Mouse (Mus musculus) hematopoietic stem cell, adult 5-6 weeks (primary cell): ENCODE data around the gene Tcfl5. TPM values are rescaled to one million over a fixed set of nuclear protein-coding genes. Genes with fewer than 3 reads are reported as not detected.
A peak's percentile ranks its signal among the peaks of the same experiment; 100 is the strongest.

Experiments
- ATAC-seq, 2 experiments: fragments of 125-278 bp in 1 of 2; replicated peaks in 1 of 2; 2 replicates each; pipeline ENCODE4 v1.8.0; 2016 to 2017; ENCODE audit warnings: inconsistent platforms in 2 of 2, mild to moderate bottlenecking in 2 of 2, moderate number of reproducible peaks in 2 of 2, low read depth in 1 of 2, moderate TSS enrichment in 1 of 2; ENCODE audit not compliant: low FRiP score in 2 of 2, poor library complexity in 2 of 2, severe bottlenecking in 2 of 2, insufficient read depth in 1 of 2, low TSS enrichment in 1 of 2
- total RNA-seq: library from RNA; stranded (forward); fragments of 172-1452, 232-1000 nt; gene quantifications from 2 replicates; pipeline ENCODE4 v1.2.3, GENCODE M21; 2017

Tcfl5 gene
- not detected in 2 replicates for total RNA-seq

- ATAC-seq, result no peak
These were observed at the start of gene Tcfl5 for GRCm38 (mm10) chr2:180642555-180643260. TSS of gene Tcfl5 (minus strand) at chr2:180642708.

- peak; percentile 28 to 52; a peak in 3 of 4 replicates for ATAC-seq
These were observed 47.3 kb upstream of the Tcfl5 start for GRCm38 (mm10) chr2:180689841-180690240.

DNA sequence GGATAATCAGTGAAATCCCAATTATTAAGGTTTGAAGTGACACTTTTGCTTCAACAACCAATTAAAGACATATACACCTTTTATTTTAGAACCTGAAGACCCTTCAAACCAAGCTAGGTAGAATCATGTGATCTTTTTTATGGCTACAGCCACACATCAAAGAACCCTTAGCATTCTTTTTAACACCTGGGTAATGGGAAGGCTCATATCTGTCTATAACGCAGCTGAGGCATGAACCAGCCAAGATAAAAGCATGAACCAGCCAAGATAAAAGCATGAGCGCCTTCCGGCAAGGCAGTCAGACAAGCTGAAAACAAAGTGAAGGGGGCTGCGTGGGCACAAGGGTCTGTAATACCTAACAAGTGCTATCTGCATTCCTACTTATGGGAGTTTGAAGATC, 41.5 kb upstream of the Tcfl5 start:
- ATAC-seq, result no peak

DNA sequence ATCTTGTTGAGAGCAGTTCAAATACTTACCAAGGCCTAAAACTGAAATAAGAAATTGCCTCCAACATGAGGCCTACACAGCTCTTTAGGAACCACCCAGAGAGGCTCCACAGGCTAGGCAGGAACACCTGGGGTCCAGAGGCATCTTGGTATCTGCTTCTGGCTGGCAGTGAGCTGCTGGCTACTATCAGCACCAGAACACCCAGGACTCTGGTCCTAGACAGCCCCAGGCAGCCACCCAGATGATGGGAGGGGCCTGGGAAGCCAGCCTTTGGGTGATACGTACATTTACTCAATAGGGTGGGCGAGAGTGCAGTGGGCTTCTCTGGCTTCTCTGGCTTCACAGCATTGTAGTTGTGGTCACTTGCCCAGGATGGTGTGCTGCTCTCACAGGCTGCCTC, 41.0 kb upstream of the Tcfl5 start:
- no peak for ATAC-seq

DNA sequence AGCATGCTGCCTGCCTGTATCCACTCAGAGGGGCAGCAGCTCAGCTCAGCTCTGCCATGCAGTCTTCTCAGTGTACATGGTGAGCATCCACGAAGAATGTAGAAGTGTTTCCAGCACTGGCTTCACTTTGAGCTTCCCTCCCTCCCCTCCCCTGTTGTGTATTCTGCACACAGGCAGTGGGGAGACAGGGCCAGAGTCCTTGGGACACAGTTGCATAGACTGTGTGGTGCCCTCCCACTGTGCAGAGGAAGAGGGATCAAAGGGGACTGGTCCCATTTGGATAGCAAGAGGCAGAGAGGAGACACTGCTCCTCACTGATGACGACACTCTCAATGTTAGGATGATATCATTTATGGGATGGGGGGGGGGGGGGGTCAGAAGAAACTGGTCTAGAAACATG, 38.7 kb upstream of the Tcfl5 start:
- ATAC-seq, result no peak

- ATAC-seq, result peak; percentile 80 to 86
These were observed 36.2 kb upstream of the Tcfl5 start for GRCm38 (mm10) chr2:180678609-180679140.

- ATAC-seq, result no peak
These were observed 34.2 kb upstream of the Tcfl5 start for GRCm38 (mm10) chr2:180676706-180677105.

GRCm38 (mm10) chr2:180662008-180662407, 19.5 kb upstream of the Tcfl5 start:
- ATAC-seq, result no peak

DNA sequence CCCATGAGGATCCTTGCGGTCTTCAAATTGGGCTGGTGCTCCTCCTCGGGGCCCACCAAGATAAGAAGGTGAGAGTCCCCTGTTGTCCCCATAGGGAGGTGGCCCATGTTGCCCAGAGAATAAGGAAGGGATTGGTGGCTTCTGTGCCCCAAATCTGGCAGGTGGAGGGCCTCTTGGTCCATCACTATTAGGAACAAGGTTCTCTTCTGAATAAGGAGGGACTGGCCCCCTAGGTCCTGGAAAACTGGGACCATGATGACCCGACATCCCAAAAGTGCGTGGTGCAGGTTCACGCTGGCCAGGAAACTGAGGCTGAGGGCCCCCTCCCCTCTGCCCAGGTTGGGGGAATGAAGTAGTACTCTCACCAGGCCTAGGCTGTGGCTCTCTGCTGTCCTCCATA, 18.0 kb upstream of the Tcfl5 start:
- ATAC-seq, result no peak

GRCm38 (mm10) chr2:180659353-180660150, 17.0 kb upstream of the Tcfl5 start:
- ATAC-seq, result no peak

GRCm38 (mm10) chr2:180658381-180658780, 15.9 kb upstream of the Tcfl5 start:
- ATAC-seq, result no peak

DNA sequence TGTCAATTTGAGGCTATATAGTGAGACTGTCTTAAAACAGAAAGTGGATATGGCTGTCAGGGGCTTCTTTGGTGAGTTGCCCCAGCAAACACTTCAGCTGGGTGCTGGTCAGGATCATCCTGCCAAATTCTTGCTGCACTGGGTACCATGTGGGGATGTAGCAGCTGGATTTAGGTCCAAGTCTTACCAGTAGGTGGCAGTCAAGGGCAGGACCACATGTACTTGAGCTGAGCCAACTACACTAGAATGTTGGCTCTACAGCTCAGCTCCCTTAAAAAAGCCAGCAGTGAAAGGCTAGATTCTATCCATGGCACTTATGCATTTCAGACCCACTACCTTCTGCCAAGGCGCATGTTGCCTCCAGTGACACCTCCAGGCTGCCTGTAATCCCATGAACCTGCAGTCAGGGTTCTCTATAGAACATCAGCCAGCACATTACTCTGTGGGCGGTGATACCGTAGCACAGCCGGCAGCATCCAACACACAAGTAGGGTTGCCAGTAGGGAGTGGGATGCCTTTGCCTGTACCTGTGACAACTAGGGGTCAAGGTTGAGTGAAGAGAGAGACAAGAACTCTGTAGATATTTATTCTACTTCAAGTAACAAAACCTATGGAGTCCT, 15.0 kb upstream of the Tcfl5 start:
- ATAC-seq, result peak; percentile 78 to 81

DNA sequence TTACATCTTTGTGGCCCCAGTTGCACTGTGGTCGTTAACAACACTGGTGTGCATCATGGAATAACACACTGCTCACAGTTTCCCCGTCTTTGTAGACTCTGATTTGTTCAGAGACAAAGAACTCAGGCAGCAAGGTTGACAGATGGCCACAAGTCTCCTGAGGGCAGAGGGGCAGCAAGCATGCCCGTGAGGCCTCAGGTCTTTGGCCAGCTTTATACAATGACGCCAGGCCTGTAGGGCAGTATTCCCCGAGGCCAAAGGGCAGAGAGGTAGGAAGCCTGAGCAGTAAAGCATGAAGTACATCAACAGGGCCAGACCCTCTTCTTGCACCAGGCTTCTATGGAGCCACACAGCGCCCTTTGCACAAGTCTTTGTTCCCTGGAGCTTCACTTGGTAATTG, 12.6 kb upstream of the Tcfl5 start:
- no peak for ATAC-seq

DNA sequence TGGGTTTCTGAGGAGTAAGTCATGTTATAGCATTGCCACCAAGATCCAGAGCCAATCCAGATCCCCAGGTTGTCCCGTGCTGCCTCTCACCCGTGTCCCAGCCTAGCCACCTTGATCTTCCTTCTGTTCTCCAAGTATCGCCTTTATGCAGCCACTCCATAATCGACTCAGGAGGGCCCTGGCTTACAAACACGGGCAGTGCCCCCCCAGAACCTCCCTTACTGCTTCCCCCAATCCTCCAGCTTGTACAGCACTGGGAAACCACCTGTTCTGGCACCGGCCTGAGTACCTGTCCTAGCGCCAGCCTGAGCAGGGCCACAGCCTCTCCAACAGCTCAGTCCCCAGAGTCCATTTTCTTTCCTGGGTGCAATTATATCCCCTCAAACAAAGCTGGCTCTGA, 12.2 kb upstream of the Tcfl5 start:
- ATAC-seq, result no peak

- ATAC-seq, result no peak
These were observed 4.3 kb upstream of the Tcfl5 start for GRCm38 (mm10) chr2:180646841-180647240.

DNA sequence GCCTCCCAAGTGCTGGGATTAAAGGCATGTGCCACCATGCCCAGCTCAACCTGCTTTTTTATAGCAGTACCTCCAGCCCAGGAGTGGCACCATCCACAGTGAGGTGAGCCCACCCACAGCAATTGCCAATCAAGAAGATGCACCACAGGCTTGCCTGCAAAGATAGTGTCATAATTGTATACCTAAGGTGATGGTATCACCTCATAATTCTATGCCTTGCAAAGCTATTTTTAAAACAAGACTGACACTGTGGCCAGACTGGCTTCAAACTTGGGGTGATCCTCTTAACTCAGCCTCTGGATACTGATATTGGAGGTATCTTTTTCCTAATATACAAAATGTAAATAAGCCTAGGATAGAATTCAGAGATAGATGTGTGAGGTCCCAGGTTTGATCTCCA, 1.1 kb upstream of the Tcfl5 start:
- ATAC-seq, result no peak

DNA sequence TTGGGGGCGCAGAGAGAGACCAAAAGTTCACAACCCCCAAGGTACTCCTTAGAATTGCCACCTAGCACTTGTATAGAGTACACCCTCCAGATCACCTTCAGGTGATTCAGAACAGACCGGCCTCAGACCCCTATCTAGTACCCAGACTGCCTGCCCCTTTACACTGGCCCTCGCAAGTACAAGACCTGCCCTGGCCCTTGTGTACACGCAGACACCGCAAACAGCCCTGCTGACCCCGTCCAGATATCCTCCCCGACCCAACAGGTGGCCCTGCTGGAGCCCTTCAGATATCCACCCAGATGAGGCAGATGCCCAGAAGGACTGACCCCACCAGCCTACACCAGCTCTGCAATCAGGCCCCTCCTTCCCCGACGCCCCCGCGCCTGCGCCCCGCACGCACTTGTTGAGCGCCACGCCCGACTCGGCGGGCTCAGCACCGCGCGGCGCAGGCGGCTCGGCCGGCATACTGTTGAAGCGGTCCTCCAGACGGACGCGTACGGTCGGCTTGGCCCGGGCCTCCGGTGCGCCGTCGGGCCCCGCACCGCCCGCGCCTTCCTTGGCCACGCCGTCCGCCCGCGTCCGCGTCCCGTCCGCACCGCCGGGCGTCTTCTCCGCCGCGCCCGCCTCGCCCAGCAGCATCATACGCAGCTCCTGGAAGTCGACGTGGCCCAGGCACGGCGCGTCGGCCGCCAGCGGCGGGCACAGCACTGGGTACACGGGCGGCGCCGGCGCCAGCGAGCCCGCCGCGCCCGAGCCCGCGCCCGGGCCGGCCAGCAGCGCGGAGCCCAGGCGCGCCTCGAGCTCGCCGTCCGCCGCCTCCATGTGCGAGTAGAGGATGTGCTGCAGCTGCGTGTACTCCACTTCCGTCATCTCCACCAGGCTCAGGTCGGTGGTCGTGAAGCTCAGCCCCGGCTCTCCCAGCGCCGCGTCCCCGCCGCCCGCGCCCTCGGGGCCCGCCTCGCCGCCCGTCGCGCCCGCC, 643 bp downstream of the Tcfl5 start:
- no peak for ATAC-seq
